Mouse (Mus musculus) right cerebral cortex, postnatal 25 days (tissue): Measurements from ENCODE around the gene Spry1.
A peak's percentile ranks its signal among the peaks of the same experiment; 100 is the strongest.
"Not testable (repeated sequence)": the region's sequence is repeated elsewhere in the genome, so short reads cannot be mapped to it uniquely, and the experiment has no call there.

Source experiments
- DNase-seq: peaks from one replicate; pipeline ENCODE4 v3.0.0; 2022

Spry1 gene

DNA sequence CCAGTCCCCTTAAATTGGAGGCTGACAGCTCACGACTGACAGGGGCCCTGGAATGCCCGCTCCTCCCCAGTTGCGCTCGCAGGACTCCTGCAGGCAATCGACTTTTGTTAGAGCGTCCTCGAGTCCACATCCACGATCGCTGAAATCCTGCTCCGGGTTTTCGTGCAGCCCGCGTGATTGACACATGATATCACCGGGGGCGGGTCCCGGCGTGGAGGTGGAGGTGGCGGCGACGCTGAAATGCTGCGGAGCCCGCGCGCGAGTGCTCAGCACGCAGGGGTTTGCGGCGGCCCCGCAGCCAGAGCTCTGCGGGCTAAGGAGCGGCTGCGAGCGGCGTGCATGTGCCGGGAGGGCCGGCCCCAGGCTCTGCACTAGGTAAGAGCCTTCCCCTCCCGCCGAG is at the start of gene Spry1:
Gene Spry1 (plus strand): TSS at position 258 of the 400 bp plus-strand sequence.
- peak; percentile 94 for DNase-seq

DNA sequence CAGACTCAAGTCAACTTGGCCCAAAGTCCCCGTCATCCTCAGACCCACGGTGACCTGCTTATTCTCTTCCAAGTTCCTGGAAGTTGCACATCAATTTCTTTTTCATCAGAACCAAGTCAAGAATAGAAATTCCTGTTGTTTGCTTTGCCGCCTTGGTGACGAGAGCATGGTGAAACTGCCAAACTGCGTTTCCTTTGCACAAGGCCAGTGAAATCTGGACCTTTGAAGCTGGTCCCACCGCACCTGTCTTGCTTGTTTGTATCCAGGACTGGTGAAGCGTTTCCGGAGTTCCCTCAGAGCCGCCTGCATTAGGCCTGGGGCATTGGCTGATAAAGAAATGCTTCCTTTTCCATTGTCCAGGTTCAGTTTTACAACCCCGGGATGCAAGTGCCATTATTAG is 44.0 kb upstream of the Spry1 start:
- DNase-seq, result no peak

DNA sequence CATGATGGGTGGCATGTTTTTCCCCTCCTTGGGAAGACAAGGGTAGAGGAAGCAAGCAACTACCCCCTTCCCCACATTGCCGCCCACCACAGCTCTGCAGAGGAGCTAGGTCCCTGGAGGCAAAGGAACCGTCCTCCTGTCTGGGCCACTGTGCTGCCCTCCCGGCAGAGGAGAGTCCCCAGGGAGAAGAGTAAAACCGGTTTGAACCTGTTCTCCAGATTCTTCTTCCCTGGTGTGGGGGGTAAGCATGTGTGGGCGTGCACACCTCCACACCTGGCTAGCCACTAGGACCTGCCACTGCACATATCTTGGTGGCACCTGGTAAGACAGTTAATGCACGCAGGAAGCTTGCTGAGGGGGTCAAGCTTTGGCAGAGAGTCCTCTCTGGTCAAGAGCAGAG is 43.2 kb upstream of the Spry1 start:
- DNase-seq, result no peak

DNA sequence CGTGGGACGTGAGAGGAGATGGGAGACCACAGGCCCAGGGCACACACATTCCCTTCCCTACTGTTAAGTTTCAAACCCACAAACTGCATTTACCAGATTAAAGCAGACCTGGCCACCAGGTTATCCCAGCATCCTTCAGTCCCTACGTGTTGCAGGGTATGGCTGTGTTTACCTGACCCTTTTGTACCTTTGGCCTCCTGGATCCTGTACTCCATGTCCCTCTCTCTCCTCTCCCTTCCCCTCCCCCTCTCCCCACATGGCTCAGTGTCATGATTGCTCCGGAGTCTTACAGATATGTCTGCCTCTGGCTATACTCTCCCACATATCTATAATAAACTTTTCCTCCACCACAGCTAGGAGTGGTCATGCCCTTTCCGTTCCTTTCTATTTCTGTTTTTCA is 42.5 kb upstream of the Spry1 start:
- no peak for DNase-seq

DNA sequence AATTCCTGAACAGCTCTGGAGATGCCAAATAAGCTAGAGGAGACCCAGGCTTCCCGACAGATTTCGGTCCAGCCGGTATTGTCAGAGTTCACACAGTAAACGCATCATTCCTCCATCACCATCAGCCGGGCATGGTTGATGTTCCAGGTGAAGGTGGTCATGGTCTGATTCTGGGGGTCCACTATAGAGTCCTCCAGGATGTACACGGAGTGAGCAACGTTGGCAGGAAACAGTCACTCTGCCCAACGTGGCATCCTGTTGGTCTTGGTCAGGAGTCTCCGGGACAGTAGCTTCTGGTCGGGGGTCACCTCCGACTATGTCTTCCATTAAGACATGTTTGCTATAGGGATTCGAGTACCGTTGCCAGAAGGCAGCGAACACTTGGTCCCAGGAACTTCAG is 40.1 kb upstream of the Spry1 start:
- DNase-seq, result not testable (repeated sequence)

DNA sequence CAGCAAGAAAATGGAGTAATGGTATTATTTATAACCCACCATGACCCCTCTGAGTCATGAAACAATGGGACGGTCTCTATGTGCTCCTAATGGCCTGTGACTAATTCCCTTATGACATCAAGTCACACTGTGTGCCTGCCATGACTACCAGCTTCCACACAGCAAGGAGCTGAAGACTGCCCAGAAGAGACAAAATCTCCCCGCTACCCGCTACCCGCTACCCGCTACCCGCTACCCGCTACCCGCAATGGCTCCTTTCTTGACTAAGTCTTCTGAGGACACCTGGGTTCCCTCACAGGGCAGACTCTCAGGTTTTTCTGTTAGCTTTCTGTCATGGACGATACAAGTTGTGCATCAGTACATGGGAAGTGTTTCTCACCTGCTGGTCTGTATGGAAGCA is 37.4 kb upstream of the Spry1 start:
- no peak for DNase-seq

DNA sequence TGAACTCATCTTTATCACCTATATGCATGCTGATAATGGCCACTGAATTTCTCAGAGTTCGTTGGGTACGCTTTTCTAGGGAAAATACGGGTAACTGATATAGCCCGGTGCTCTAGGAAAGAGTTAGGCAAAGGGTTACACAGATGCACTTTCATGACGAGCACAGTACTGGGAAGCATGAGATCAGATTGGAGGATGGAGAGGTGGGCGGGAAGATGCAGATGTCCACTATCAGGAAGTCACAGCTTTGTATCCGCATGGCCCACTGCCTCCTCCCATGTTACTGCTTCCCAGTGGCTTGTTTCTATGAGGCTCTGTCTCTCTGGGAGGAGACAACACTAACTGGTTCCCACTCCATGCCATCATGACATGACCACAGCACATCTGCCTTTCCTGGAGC is 36.9 kb upstream of the Spry1 start:
- no peak for DNase-seq

DNA sequence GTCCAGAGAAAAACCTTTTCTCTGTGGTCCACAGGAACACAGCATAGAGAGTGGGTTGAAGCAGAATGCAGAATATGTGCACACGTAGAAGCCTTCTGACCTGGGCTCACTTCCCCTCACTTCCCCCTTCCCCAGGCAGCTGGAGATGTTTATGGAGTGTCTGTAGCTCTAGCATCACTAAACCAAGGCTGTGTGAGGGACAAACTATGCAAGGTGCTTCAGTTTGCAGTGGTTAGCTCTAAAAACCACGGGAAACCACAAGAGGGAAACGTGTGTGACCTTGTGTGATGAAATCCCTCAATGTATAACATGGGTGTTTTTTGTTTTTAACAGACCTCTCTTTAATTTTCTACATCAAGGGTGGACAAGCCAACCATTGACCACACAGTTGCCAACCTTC is 36.2 kb upstream of the Spry1 start:
- DNase-seq, result no peak

DNA sequence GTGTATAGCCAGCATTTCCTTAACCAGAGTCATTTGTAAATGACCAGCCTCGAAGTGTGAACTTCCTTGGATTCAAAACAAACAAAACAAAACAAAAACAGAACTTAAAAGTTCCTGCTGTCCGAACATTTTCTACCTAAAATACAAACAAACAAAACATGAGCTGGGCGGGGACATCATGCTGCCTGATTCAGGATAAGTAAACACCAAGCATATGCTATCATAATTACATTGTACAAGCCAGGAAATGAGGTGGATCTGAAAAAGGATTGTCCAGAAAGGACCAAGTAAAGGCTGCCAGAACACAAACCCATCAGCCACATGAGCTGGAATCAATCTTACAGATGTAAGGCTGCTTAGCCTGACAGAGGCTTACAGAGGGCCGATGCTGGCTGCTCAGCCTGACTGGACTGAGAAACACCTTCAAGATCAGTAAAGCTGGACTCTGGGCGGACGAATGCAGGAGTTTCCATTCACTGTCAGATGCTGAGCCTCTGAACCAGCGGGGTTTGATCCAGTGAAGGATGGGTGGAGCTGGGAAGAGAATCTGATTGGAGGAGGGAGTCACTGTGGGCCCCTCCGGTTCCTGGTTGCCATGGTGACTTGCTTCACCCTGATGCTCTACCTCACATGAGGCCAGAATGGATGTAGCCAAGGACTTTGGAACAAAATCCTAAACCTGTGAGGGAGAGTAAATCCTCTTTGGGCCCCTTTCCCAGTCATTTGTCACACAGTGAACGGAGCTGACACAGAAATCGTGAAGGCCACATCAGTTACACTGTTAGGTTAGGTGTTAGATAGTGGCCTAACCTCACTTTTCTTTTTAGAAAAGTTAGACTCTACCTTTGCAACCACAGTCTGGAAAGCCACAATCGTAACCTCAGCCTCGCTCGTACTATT is 34.5 kb upstream of the Spry1 start:
- no peak for DNase-seq

DNA sequence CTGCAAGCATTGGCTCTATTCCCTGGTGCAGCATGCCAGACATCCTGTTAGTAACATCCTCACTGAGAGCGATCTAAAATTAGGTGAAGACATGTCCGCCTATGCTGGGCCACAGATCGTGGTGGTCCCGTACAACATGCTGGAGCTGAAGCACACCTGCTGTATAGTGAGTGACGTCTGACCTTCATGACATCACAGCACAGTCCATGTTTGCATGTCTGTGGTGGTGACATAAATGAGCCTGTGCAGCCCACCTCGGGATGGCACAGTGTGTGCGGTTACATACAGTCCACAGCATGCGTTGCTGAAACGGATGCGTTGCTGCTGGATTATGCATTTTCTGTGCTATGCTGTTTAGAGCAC is 33.9 kb upstream of the Spry1 start:
- DNase-seq, result no peak

DNA sequence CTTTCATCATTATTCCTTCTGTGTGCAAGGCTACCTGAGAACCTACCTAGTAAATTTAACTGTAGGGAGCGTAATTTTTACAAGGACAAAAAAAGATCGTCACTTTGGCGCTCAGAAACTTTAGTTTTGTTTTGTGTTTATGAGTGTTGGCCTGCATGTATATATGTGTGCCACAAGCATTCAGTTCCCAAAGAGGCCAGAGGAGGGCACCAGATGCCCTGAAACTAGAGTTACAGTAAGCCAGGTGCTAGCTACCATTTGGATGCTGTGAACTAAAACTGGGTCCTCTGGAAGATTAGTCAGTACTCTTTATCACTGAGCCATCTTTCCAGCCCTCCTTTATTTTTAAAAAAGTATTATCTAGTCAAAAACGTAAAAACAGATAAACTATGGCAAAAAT is 30.8 kb upstream of the Spry1 start:
- DNase-seq, result no peak

DNA sequence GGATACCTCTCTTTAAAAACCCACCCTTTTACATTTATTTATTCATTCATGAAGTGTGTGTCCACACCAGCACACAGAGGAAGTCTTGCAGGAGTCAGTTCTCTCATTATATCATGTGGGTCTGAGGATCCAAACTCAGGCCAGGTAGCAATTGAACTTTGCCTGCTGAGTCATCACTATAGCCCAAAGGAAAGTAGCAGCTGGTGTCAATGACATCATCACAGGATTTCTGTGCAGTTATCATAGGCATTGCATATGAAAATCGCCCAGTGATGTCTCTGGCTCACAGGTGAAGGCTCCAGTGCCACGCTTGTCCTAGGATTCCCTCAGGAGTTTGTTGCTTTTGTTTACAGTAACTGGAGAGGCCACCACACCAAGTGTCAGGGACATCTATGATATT is 29.1 kb upstream of the Spry1 start:
- DNase-seq, result no peak

DNA sequence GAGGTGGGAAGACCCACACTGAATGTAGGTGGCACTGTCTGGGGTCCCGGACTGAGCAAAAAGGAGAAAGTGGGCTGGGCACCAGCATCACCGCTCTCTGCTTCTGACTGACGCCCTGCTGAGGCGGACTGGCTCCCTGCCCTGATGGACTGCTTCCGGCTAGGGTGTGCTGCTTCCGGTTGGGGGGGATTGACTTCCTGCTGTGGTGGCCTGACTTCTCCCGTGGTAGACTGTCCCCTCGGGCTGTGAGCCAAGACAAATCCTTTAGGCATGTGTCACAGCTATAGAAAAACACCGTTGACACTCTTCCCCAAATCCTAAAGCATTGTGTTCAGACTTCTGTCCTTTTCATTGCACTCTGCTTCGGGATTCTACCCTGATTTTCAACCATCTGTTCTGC is 26.0 kb upstream of the Spry1 start:
- no peak for DNase-seq

DNA sequence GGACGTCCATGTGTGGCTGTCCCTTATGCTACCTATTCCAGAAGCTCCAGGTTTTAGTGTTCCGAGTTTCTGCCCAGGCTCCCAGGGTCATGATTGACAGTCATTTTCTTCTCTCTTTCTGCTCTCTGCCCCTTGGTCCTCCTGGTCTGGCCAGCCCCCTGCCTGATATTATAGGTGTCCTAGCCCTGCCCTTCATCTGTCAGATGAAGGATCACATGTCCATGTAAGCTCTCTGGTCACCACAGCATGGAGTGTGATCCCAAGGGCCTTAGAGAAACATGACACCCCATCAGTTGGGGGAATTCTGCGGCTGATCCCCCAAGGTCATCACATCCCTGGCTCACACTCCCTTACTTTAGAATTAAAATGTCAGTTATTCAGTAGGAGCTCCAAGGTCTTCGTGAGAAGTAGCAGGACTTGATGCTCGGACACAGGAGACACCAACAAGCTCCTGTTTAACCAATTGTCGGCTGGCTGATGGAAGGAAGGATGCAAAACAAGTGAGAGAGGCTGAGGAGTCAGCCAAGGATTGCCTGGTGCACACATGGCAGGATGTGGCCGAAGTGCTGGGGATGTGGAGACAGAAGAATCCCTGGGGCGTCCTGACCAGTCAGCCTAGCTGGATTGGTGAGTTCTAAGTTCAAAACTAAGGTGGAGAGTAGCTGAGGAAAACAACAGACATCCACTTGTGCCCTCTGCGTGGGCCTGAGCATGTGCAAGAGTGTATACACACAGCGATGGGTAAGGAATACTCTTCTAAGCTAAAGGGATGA is 24.7 kb upstream of the Spry1 start:
- no peak for DNase-seq

DNA sequence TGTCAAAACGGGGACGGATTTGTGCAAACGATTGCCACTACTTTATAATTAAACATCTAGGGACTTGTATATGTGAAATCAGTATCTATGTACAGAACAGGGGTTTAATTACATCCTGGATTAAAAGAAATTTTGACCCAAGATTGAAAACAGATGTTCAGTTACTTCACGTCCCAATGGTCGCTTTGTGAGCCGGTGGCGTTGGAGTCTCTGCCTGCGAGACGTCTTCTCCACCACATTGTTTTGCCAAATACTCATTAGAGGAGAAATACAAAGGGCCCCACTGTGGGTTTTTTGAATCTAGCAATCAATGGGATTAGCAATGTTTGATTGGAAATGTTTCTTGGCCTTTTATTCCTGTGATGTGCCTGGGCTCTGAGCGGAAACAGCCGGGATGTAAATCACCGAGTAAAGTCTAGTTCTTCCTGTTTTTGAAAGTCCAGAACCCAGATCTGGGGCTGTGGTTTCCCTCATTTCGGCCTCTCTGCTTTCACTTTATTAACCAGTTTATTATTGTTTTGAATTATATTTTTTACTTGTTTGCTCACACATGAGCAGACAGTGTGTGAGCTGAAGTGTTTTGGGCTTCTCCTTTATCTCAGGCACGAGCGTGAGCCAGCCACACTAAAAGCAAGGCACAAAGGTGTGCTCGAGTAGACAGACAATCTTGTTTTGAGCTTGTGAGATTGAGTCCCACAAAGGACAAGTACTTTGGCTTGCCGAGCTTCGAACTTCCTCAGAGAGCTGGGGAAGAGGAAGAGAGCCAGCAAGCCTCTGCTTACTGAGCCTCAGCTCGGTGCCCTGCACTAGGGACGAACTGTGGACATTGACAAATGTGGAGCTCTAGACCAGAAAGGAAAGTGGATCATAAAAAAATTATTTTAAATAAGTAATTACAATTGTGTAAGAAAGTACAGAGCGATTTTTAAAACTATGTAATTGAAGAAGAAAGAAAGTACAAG is 22.9 kb upstream of the Spry1 start:
- DNase-seq, result no peak

DNA sequence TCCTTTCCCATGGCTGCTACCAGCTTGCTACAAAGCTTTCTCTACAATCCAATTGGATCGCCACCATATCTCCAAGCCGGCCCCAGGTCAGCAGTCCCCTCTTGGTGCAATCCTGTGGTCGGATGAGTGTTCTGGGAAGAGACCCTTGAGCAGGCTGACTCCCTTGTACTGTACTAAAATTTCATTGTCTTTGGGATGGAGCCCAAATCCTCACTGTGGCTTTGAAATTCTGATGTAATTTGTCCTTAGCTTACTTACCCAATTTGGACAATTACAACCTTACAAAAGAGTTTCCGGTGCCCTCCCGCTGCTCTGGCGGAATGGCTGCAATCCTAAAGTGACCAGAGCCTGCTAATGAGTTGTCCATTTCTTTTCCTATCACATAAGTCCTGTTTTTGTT is 7.5 kb upstream of the Spry1 start:
- DNase-seq, result no peak

DNA sequence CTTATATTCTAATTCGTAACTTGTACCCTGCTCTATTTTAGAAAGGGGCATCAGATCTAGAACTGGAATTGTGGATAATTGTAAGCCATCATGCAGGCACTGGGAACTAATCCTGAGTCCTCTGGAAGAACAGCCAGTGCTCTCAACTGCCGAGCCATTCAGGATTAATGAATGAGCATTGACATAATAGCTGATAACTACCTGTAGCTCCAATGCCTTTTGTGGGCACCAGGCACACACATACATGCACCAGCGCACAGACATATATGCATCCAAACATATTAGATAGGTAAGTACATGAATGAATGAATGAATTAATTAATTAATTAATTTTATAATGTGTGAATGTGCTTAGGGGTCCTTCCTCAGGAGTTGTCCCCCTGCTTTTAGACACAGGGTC is 7.0 kb upstream of the Spry1 start:
- DNase-seq, result no peak

DNA sequence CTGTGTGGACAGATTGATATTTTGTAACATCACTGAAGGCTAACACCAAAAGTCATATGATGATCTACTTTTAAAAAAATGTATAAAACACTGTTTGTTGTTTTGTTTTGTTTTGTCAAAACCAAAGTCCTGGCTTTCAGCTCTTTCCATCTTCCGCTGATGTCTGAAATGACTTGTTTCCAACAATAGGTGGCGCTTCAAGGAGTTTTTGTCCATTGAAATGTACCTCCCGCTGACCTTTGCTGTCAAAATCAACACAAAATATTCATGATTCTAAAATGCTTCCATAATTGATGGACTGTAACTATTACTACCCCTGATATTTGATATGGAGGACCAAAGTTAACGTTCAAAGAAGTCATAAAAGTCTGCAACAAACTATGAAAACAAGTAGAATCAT is 5.1 kb upstream of the Spry1 start:
- DNase-seq, result no peak

DNA sequence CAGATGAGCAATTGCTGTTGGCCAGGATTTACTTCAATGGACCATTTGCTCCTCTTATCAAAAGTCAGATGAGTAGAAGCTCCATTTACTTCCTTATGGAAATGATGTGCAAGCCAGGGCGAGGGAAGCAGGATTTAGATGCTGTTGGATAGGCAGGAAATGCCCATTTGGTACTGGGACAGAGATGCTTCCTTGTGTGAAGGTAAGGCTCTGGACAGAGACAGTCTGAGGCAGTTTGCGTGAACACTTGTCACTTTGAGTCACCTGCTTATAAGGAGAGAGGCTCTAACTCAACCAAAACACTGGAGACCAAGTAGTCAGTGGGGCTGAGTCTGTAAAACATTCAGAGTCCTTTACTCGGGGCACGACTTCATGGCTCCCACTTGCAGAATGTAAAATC is 2.8 kb upstream of the Spry1 start:
- DNase-seq, result no peak

DNA sequence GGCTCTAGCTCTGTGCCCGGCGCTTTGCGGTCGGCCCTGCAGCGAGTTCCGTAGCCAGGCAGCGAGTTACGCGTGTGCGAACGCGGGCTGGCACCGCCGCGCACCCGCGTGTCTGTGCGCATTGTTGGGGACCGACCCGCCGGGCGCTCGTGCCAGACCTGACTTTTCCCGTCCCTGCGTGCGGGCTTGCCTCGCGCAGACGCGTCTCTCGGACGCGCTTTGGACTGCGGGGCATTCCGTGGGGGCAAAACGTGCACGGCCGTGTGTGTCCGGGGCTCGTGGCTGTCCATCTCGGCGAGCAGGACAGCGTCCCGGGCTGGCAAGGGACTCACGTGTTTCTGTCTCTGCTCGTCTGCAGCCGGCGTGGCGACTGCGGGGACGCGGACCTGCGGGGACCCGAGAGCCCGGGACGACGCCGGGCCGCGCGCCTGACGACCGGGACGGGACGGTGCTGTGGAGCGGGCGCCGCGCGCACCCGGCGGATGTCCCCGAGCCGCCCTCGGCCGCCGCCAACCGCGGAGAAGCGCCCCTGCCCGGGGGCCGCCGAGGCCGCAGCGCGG is 495 bp downstream of the Spry1 start:
- DNase-seq, result no peak

DNA sequence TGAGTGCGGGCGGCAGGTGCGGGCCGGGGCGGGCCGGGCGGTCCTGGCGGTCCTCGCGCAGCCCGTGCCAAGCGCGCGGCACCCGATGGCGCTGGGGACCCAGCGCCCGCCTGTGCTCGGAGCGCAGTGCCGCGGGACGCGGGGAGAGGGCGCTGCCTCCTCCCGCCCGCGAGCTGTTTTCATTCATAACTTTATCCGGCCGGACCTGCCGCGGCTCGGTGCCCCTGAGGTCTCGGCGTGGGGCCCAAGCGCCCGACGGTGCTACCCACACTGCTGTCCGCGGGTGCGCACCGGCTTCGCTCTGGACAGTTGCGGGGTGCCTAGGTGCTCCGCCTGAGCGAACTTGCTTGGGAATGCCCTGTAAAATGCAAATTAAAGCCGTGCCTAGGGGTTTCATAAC is 1.1 kb downstream of the Spry1 start:
- peak; percentile 74 for DNase-seq

DNA sequence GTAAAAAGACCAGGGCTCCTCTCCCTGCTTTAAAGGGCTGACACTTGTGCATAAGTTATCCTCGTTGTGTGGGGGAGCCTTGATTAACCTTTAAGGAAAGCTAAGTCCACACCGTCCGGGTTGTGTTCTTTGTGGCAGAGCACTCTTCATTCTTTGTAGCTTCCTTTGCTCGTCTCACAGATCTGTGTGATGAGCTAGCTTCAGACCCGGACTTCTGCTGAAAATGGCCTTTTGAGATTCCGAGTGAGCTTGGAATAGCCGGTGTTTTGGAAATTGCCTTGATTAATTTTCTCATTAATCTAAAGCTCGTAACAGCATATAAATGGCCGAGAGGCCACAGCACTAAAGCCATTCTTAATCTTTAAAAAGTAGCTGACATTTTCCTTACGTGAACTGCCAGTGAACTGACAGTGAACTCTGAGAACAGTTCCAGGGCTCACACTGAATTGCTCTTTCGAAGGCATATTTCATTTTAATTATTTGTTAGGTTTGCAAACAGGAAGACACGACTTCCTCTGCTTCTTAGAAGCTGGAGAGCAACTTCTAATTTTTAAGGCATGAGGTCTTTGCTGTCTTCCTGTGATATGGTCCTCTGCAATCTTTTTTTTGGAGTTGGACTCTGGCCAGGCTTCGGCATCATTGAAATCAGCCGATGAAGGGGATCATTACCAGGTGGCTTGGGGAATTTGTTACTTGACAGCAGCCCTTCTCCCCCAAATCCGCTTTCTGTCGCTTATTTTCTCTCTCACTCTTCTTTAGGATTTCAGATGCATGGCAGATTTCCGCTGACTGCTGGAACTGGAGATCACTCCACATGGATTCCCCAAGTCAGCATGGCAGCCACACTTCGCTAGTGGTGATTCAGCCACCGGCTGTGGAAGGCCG is 2.3 kb downstream of the Spry1 start:
- no peak for DNase-seq
